Mouse (Mus musculus) thymus, postnatal 10 days (tissue): ENCODE measurements around the gene Arhgap4.

Experiments used
- DNase-seq, 2 experiments: peaks; one replicate each; pipeline ENCODE4 v3.0.0; 2021; ENCODE audit warnings: low spot score in 2 of 2

Gene Arhgap4

GRCm38 (mm10) chrX:73854326-73855086, 67.2 kb downstream of the Arhgap4 start:
- no peak for DNase-seq
